Mouse (Mus musculus) gastrocnemius, postnatal 14 days (tissue): Measurements from ENCODE around the gene Hist1h3g. TPM values are rescaled to one million over a fixed set of nuclear protein-coding genes. Genes with fewer than 3 reads are reported as not detected.
"Not testable (repeated sequence)": the region's sequence is repeated elsewhere in the genome, so short reads cannot be mapped to it uniquely, and the experiment has no call there.

Source experiments
- DNase-seq: peaks from one replicate; pipeline ENCODE4 v3.0.0; 2021; ENCODE audit warnings: mixed read lengths
- intact Hi-C: fragments of 180-260 bp; cut with DNase I; formaldehyde crosslinking; loops from one replicate; pipeline ENCODE4 v1.15.1; 2025; ENCODE audit warnings: low total_unique reads
- total RNA-seq, 2 experiments: library from RNA; stranded (reverse); gene quantifications; 2 replicates each; pipeline ENCODE4 v1.2.3; 2021

The Hist1h3g gene
- total RNA-seq, 2 experiments from 2014 or later = 19.9 to 21.2 TPM

DNA sequence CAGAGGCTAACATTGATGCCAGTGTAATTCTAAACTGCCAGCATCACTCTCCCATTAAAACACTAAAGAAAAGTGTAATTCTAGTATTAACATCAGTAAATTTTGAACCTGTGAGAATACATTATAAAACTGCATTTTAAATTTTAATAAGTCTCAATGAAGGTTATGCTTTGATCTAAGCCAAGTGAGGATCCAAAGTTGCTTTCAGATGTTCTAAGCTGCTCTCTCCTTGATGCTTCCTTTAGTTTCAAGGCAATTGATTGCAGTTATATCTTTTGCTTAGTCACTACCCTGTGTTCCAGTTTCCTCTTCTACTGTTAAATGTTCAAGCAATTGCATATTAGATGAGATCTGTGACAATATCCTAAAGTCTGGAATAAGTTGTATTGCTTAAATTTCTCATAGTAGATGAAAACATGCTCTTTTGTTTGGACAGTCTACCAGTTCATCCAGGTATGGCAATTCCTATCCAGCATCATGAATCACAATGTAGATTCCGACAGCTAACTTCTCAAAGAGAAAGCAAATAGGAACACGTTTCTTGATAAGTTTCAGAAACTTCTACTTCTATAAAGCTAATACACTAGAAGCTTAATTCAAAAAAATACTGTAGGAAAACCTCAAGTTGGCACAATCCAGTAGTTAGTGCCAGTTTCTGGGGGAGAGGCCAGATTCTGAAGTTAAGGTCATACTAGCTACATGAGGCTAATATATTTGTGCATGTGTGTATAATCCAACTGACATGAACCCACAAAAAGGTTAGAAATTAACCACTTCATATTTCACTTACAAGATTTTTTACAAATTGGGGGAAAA, 37.2 kb downstream of the Hist1h3g start:
- no peak for DNase-seq
- intact Hi-C loops = no loop called here

DNA sequence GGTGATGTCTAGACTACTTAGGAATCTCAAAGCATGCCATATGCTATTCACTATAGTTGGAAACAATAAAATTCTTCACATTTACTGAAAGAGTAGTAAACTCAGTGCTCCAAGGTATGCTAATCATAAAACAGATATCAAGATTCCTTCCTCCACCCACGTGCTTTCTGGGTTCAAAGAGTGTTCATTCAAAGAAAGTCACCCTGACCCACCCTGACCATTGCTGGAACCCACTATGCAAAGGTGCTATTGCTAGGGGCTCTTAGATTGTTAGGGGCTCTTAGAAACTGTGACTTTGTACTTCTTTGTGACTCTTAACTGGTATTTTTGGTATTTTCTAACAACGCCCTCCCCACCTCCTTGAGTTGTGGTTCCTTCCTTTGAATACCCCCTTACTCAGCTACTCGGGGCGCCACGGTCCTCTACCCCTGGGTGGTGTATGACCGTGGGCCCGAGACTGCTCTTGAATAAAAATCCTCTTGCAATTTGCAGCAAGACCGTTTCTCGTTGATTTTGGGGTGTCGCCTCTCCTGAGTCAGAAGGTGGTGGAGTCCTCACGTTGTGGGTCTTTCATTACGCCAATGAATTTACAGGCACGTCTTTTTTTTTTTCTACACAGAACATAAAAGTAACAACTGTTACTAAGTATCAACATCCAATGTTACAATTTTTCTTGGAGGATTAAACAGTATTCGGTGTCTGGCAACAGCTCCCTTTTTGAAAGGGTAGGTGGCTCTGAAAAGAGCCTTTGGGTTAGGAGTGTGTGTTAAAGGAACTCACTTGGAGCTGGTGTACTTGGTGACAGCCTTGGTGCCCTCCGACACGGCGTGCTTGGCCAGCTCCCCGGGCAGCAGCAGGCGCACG, 38.0 kb downstream of the Hist1h3g start:
- DNase-seq, intact Hi-C loops: not testable (repeated sequence)

DNA sequence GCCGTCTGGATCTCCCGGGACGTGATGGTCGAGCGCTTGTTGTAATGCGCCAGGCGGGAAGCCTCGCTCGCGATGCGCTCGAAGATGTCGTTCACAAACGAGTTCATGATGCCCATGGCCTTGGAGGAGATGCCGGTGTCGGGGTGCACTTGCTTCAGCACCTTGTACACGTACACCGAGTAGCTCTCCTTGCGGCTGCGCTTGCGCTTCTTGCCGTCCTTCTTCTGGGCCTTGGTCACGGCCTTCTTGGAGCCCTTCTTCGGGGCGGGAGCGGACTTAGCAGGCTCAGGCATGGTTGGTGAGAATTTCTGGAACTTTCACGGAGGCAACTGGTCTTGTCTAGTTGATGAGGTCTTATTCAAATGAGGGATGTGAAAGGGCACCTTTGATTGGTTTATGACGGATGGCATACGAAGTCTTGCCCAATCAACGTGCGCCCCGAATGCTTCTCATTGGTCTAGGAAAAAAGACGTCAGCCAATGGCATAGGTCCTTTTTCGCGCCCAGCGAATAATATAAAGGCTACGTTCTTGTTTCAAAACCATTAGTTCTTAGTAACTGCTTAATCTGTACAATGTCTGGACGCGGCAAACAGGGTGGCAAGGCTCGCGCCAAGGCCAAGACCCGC, 38.8 kb downstream of the Hist1h3g start, which contains the start of the genes Hist1h2bf and Hist1h2ad:
Hist1h2bf (minus strand) TSS at position 299 of the 627 bp plus-strand sequence.
Hist1h2ad (plus strand) TSS at position 484 of the 627 bp plus-strand sequence.
- intact Hi-C loops = not testable (repeated sequence)
- peak; percentile 86 for DNase-seq

DNA sequence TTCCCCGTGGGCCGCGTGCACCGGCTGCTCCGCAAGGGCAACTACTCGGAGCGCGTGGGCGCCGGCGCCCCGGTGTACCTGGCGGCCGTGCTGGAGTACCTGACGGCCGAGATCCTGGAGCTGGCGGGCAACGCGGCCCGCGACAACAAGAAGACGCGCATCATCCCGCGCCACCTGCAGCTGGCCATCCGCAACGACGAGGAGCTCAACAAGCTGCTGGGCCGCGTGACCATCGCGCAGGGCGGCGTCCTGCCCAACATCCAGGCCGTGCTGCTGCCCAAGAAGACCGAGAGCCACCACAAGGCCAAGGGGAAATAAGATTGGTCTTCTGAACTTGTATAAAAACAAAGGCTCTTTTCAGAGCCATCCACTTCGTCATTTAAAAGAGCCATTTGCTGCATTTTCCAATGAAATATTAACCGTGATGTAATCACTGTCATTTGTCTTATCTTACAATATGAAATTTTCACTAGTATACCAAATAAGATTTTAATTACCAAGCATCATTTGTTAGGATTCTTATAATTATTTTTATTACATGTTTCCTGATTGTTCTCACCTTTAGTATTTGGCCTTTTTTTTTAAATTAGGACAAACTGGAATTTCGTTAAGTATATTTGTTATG, 39.4 kb downstream of the Hist1h3g start:
- intact Hi-C loops, DNase-seq: not testable (repeated sequence)

DNA sequence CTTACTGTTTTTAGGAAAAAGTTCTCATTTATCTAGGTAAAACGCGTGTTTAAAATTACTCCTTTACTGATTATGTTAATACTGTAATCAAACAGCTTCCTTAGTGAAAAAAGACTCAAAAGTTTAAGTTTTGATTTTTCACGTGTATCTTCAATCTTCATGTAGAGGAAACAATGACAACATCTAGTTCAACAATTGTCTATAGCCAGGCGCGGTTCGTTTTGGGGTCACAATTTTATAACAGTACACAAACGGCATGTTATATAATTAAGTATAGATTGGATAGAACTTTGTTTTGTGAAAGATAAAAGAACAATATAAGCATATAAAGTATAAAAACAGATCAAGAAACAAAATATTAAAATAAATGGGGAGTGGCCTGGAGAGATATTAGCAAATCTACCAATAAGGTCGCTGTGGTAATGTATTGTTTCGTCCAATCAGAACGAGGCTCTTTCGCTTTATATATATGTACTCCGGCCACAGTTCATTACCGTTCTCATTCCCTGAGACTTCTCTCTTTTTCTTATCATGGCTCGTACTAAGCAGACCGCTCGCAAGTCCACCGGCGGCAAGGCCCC, 40.1 kb downstream of the Hist1h3g start, which contains the start of gene Hist1h3d:
Hist1h3d (plus strand) TSS at position 493 of the 581 bp plus-strand sequence.
- no peak for DNase-seq
- intact Hi-C loops = no loop called here

- DNase-seq, intact Hi-C loops: not testable (repeated sequence)
Measured at GRCm38 (mm10) chr13:23575864-23576313, 40.7 kb downstream of the Hist1h3g start.

GRCm38 (mm10) chr13:23576351-23576881, 41.2 kb downstream of the Hist1h3g start:
- DNase-seq = no peak
- intact Hi-C loops = no loop called here

- DNase-seq = no peak
- intact Hi-C loops = no loop called here
Measured at GRCm38 (mm10) chr13:23576906-23577639, 41.9 kb downstream of the Hist1h3g start.

- intact Hi-C loops = no loop called here
- no peak for DNase-seq
Measured at GRCm38 (mm10) chr13:23577835-23578234, 42.6 kb downstream of the Hist1h3g start.

- intact Hi-C loops = no loop called here
- DNase-seq = peak; percentile 87
Measured at GRCm38 (mm10) chr13:23581408-23582218, 46.4 kb downstream of the Hist1h3g start, which contains the start of gene Hist1h4d. Gene Hist1h4d (plus strand): TSS chr13:23581598.

- DNase-seq = no peak
Measured at GRCm38 (mm10) chr13:23582219-23583056, 47.2 kb downstream of the Hist1h3g start.

GRCm38 (mm10) chr13:23583387-23584068, 48.3 kb downstream of the Hist1h3g start:
- no peak for DNase-seq
- intact Hi-C loops = no loop called here

More at GRCm38 (mm10) chr13:23582219-23583056, 47.2 kb downstream of the Hist1h3g start:
- intact Hi-C loops = no loop called here

- no peak for DNase-seq
- intact Hi-C loops = no loop called here
Measured at GRCm38 (mm10) chr13:23584331-23584730, 49.1 kb downstream of the Hist1h3g start.

GRCm38 (mm10) chr13:23585029-23585441, 49.8 kb downstream of the Hist1h3g start:
- intact Hi-C loops = no loop called here
- DNase-seq = peak; percentile 71
